Mouse (Mus musculus) CD4-positive, CD25-positive, alpha-beta regulatory T cell, adult 9 weeks (primary cell): ENCODE data around the gene Wfdc16. TPM values are rescaled to one million over a fixed set of nuclear protein-coding genes. Genes with fewer than 3 reads are reported as not detected.

Experiments
- polyA plus RNA-seq: library from polyadenylated mRNA; unstranded; fragments of 100-300 nt; shearing (Covaris generic); gene quantifications from one replicate; pipeline ENCODE4 v1.2.1, GENCODE M21; 2017

The Wfdc16 gene
- polyA plus RNA-seq, result not detected

DNA sequence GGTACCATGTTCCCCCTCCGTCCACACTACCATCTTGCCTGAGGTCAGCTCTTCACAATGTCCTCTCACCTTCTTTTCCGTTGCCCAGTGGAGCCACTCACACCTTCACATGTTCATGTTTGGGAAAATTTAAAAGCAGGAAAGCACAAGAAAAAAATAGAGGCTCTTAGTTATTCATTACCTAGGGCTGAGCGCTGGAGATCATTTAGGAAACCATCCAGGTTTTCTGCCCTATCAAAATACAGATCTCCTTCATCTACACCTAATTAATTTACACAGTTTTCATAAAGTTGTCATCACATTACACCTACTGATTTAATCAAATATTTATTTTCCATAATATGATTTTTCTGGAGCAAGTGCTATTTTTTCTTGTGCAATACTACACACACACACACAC, at the start of gene Wfdc16:
TSS of gene Wfdc16 (minus strand) at position 101 of the 400 bp plus-strand sequence.

DNA sequence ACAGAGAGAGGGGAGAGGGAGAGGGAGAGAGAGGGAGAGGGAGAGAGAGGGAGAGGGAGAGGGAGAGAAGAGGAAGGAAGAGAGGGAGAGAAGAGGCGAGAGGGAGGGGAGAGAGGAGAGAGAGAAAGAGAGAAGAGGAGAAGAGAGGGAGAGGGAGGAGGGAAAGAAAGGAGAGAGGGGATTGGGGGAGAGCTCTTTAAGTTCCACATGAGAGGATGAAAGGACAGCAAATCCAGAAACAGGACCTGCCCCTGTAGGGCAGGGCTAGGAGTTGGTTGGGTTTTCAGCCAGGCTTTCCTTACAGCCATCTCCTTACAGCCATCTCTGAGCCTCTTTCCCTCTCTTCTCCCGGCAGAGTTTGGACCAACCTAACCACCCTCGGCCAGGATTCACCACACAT, 46.2 kb upstream of the Wfdc16 start, which contains the start of gene Wfdc13:
TSS of gene Wfdc13 (plus strand) at position 301 of the 400 bp plus-strand sequence.

DNA sequence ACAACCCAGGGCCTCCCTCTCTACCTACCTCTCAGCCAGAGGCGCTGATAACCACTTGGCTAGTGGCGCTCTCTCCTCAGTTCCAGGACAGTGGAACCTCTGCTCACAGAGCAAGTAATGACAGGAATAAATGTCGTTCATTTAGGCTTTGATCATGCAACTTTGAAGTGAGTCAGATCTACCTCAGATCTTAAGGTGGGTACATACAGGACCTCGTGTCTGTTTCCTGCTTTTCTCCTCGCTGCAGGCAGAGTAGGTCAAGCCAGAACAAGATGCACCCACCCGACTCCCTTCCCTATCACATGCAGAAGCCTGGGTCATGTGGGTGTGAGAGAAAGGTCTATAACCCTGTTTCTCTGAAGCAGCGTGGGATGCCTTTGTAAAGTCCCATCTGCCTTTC, 35.4 kb upstream of the Wfdc16 start, which contains the start of gene Wfdc11:
TSS of gene Wfdc11 (minus strand) at position 101 of the 400 bp plus-strand sequence.

DNA sequence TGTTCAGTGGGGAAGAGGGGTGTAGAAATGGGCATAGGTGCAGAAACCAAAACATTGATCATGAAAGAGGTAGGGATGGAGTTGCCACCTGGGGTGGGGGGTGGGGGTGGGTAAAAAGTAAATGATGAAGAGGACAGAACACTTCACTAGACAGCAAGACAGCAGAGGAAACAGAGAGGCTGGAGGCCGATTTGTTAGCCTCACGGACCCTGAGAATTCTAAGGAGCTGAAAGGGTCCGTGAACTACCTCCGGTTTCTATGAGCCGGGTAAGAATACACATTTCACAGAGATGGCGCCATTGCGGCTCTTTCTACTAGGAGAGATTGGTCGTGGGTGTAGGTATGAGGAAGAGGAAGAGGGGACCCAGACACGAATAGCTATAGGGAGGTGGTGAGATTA, 17.9 kb upstream of the Wfdc16 start, which contains the start of gene Wfdc9:
TSS of gene Wfdc9 (minus strand) at position 101 of the 400 bp plus-strand sequence.

DNA sequence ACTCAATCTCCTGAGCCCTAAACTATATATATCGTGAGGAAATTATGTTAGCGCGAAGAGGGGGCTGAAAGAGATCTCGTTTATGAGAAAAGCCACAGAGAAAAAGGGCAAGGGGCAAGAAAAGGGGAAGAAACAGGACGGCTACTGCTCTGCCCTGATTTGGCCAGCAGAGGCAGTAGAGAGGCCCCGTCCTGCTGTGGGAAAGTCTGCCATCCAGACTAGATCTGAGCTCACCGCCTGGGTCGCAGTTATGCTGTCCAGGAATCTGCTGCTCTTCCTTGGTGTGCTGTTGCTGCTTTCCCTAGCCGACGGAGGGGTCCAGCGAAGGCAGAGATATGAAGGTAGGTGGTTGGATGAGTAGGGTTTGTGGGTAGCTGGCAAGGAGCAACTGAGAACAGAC, 17.3 kb upstream of the Wfdc16 start, which contains the start of gene Wfdc10:
TSS of gene Wfdc10 (plus strand) at position 189 of the 400 bp plus-strand sequence.

DNA sequence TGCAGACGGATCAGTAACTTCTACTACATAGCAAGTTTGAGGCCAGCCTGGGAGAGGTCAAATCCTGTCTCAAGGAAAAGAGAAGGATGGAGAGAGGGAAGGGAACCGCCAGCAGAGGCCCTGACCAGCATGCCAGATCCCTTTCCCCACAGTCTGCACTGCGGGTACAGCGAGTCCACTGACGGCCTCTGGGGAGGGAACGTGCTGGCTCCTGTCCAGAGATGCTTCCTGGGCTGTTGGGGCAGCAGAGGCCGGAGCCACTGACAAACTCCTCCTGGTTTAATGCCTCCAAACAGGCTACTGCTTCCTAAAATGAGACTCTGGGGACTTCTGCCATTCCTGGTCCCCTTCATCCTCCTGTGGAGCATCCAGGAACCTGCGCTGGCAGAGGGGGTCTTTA, 25.1 kb downstream of the Wfdc16 start, which contains the start of the genes Wfdc6b and Wfdc8:
TSS of gene Wfdc6b (plus strand) at position 52 of the 400 bp plus-strand sequence.
TSS of gene Wfdc8 (minus strand) at position 156 of the 400 bp plus-strand sequence.

DNA sequence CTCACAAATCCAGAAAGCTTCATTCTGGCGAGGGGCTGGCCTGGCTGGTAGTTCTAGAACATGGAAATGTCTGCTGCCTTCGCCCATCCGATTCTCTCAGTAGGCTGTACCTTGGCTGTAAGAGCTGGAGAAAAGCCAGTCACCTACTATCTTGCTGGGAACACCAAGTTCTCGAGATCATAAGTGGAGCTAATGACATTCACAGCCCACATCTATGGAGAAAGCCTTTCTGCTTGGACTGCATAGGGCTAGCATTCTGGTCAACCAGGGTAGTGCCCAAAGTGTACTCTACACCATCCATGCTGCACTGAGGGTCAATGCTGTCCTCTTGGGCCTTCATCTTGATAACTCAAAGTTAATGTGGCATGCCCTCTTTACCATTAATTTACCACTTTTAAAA, 45.1 kb downstream of the Wfdc16 start, which contains the start of gene Eppin:
TSS of gene Eppin (minus strand) at position 101 of the 400 bp plus-strand sequence.

DNA sequence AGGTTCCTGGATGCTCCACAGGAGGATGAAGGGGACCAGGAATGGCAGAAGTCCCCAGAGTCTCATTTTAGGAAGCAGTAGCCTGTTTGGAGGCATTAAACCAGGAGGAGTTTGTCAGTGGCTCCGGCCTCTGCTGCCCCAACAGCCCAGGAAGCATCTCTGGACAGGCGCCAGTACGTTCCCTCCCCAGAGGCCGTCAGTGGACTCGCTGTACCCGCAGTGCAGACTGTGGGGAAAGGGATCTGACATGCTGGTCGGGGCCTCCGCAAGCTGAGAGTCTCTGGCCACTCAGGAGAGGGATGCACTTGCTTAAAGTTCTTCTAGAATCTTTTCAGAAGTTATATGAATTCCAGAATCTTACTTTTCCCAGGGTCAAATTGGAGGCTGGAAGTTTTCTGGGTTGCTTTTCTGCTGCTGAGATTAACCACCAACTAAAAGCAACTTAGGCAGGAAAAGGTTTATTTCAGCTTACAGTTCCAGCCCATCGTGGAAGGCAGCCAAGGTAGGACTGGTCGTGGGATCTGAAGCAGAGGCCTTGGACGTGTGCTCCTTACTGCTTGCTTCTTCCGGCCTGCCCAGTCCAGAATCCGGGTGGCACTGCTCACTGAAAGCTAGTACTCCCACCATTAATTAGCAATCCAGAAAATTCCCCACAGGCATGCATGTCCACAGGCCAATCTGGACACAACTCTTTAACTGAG, 53.4 kb downstream of the Wfdc16 start, which contains the start of gene Wfdc6a:
TSS of gene Wfdc6a (minus strand) at position 423 of the 701 bp plus-strand sequence.

Other genes with a start within 250 kb of the Wfdc16 start
- gene Slpi, start 249.7 kb downstream of the Wfdc16 start, polyA plus RNA-seq, result 5.8 TPM
- gene Rbpjl, start 235.7 kb downstream of the Wfdc16 start, polyA plus RNA-seq, result not detected
- not detected for gene Matn4, start 233.6 kb downstream of the Wfdc16 start, polyA plus RNA-seq
- 25.2 TPM for gene Sdc4, start 194.9 kb downstream of the Wfdc16 start, polyA plus RNA-seq
- gene Sys1, start 181.8 kb downstream of the Wfdc16 start, polyA plus RNA-seq, result 18.6 TPM
- not detected for gene Gm20458, start 177.8 kb downstream of the Wfdc16 start, polyA plus RNA-seq
- gene Trp53tg5, start 165.1 kb downstream of the Wfdc16 start, polyA plus RNA-seq, result not detected
- 4.5 TPM for gene Dbndd2, start 152.7 kb downstream of the Wfdc16 start, polyA plus RNA-seq
- gene Pigt, start 141.3 kb downstream of the Wfdc16 start, polyA plus RNA-seq, result 38.2 TPM
- gene Wfdc2, start 76.4 kb downstream of the Wfdc16 start, polyA plus RNA-seq, result 2.6 TPM
- gene Spint3, start 65.3 kb downstream of the Wfdc16 start, polyA plus RNA-seq, result not detected
- not detected for gene Wfdc6a, start 53.3 kb downstream of the Wfdc16 start, polyA plus RNA-seq
- gene Eppin, start 45.2 kb downstream of the Wfdc16 start, polyA plus RNA-seq, result not detected
- not detected for gene Wfdc6b, start 25.3 kb downstream of the Wfdc16 start, polyA plus RNA-seq
- gene Wfdc8, start 25.2 kb downstream of the Wfdc16 start, polyA plus RNA-seq, result not detected
- not detected for gene Wfdc10, start 17.2 kb upstream of the Wfdc16 start, polyA plus RNA-seq
- not detected for gene Wfdc9, start 17.8 kb upstream of the Wfdc16 start, polyA plus RNA-seq
- gene Wfdc11, start 35.3 kb upstream of the Wfdc16 start, polyA plus RNA-seq, result not detected
- not detected for gene Wfdc13, start 46.3 kb upstream of the Wfdc16 start, polyA plus RNA-seq
- gene Spint4, start 59.7 kb upstream of the Wfdc16 start, polyA plus RNA-seq, result not detected
- gene Spint5, start 76.5 kb upstream of the Wfdc16 start, polyA plus RNA-seq, result not detected
- gene Wfdc3, start 107.1 kb upstream of the Wfdc16 start, polyA plus RNA-seq, result not detected
- gene Dnttip1, start 107.2 kb upstream of the Wfdc16 start, polyA plus RNA-seq, result 10.4 TPM
- gene Ube2c, start 131.1 kb upstream of the Wfdc16 start, polyA plus RNA-seq, result 8.4 TPM
- gene Tnnc2, start 141.2 kb upstream of the Wfdc16 start, polyA plus RNA-seq, result not detected
- 6.5 TPM for gene Snx21, start 147.0 kb upstream of the Wfdc16 start, polyA plus RNA-seq
- gene Acot8, start 166.1 kb upstream of the Wfdc16 start, polyA plus RNA-seq, result 43.9 TPM
- 9.8 TPM for gene Zswim3, start 166.3 kb upstream of the Wfdc16 start, polyA plus RNA-seq
- 27.5 TPM for gene Zswim1, start 183.9 kb upstream of the Wfdc16 start, polyA plus RNA-seq
- 0.72 TPM for gene Spata25, start 189.7 kb upstream of the Wfdc16 start, polyA plus RNA-seq
- 218 TPM for gene Ctsa, start 194.1 kb upstream of the Wfdc16 start, polyA plus RNA-seq
- 2.6 TPM for gene Neurl2, start 194.7 kb upstream of the Wfdc16 start, polyA plus RNA-seq
- 0.98 TPM for gene Pltp, start 218.9 kb upstream of the Wfdc16 start, polyA plus RNA-seq
- gene Pcif1, start 240.5 kb upstream of the Wfdc16 start, polyA plus RNA-seq, result 155 TPM